Mouse (Mus musculus): ENCODE data around the gene Gm21985. TPM values are rescaled to one million over a fixed set of nuclear protein-coding genes. Genes with fewer than 3 reads are reported as not detected.

The Gm21985 gene
- total RNA-seq (2021), result under 1 TPM in 1 of 2 experiments, not detected in 1; 0.64 TPM

DNA sequence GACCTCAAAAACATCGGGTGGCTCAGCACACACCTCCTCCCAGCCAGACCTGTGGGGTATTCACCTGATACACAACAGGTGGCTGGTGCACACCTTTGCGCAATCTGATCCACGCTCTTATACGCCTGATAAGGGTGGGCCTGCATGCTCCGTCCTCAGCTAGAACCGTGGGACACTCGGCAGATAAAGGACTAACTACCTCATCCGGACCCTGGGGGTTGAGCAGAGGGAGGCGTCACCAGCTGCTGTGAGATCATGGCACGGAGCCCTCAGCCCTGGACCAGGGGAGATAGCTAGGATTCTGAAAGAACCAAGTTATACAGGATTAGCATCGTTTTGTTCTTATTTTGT is at the start of gene Gm21985:
Gene Gm21985 (plus strand): TSS at position 73 of the 351 bp plus-strand sequence.
- DNase-seq, result peak; percentile 68
- intact Hi-C loops (cut with DNase I), result loop anchor here (5.0 kb wide), 1 partner anchor 101 kb away; the partner anchor contains the start of gene Emc4

DNA sequence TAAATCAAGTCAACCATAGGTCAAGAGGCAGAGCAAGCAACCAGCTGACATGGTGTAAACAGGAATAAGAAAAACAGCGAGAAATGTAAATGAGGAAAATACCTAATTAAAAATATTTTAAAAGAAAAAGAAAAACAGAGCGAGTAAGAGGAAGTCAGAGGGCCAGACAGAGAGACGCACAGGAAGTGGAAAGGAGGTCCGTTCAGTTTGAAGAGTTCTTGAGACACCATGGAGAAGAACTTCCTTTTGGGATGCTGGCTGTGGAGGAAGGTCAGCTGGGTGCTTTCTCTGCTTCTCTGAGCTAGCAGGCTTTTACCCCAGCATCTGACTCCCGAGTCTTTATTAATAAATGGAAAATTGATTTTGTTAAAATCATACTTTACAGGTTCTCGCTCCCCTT is 48.5 kb upstream of the Gm21985 start:
- DNase-seq, result no peak
- intact Hi-C loops (cut with DNase I), result no loop called here

DNA sequence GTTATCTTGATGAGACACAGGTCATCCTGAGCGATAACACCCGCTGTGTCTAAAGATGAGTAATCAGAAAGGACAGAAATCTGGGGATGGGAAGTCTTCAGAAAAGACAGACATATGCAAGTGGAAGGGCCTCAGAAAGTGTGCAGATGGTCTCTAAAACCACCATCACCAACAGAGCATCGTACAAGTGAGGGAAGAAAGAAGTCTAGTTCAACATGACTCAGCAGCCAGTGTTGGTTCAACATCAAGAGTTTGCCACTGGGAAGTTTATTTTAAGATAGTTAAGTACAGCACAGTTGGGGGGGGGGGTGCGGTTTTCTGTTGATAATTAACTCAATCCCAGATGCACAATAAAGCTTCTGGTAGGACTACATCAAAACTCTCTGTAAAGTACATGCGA is 45.2 kb upstream of the Gm21985 start:
- intact Hi-C loops (cut with DNase I), result no loop called here
- DNase-seq, result no peak

DNA sequence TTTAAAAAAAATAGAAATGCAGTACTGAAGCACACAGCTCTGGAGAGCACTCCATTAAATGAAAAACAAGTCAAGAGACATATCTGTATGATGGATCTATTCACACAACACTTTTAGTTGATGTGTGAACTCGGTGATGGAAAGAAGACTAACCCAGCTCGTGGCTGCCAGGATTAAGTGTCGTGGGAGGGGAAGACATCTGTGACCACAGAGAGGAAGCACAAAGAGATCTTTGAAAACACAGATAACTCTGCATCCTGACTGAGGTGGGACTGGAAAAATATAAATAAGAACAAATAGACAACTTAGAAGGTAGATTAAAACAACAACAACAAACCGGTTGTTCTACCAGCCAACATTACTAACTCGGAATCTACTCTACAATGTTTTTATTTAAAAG is 43.5 kb upstream of the Gm21985 start:
- intact Hi-C loops (cut with DNase I), result no loop called here
- DNase-seq, result no peak

DNA sequence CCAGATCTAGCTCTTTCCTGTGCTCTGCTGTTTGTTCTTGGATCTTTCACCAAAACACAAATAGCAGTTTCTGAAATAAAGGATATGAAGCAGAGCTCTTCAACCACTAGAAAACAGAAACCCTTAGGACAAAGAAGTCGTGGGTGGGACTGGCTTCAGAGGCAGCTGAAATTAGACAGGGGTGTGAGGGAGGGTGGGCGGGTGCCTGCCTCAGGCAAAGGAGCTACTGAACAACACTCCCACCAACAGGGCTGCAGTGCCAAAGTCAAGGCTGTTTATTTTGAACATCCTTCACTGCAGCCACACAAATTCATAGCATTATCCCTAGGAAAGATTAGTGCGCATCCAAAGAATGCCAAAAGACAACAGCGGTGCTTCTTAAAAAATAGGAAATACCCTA is 41.8 kb upstream of the Gm21985 start:
- no peak for DNase-seq
- intact Hi-C loops (cut with DNase I), result no loop called here

DNA sequence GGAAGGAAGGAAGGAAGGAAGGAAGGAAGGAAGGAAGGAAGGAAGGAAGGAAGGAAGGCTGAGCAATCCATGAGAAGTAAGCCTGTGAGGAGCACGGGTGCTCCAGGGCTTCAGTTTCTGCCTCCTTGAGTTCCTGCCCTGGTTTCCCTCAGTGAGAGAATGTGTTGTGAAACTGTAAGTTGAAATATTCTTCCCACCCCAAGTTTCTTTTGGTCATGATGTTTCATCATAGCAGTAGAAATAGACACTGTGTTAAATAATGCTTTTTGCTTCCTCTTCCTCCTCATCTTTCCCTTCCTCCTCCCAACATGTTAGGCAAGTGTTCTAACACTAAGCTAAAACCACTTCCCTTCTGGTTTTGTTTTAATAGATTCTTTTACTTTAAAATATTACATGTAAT is 33.5 kb upstream of the Gm21985 start:
- intact Hi-C loops (cut with DNase I), result no loop called here

DNA sequence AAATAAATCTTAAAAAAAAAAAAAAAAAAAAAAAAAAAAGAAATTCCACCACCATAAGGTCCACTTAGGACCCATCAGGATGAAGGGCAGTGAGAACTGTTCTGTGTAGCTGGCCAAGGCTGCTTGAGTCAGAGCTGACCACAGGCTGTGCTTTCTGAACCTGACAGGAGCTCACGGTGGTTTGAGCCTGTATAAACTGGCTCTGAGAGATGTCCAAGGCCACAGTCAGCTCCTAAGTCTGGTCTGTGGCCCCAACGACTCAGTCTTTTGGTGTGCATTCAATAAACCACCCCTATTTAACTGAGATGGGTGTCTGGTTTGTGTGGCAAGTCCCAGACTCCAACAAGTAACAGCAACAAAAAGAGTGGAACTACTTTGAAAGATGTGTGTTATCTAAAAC is 29.5 kb upstream of the Gm21985 start:
- DNase-seq, result no peak
- intact Hi-C loops (cut with DNase I), result no loop called here

More for the DNA sequence above, 33.5 kb upstream of the Gm21985 start:
- DNase-seq, result no peak

DNA sequence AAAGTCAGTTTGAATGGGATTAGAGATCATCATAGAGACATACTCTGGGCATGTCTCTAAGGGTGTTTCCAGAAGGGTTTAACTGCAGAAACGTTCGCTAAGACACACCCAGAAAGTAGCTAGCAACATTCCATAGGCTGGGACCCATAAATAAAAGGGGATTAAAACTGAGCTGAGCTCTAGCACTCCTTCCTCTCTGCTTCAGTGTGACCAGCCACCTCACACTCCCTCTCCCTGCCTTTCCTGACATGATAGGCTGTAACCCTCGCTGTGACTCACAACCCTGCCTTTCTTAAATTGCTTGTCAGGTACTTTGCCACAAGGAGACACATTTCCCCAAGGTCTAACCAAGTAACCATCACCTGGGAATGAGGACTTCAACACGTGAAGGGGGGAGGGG is 28.1 kb upstream of the Gm21985 start:
- no peak for DNase-seq
- intact Hi-C loops (cut with DNase I), result no loop called here

DNA sequence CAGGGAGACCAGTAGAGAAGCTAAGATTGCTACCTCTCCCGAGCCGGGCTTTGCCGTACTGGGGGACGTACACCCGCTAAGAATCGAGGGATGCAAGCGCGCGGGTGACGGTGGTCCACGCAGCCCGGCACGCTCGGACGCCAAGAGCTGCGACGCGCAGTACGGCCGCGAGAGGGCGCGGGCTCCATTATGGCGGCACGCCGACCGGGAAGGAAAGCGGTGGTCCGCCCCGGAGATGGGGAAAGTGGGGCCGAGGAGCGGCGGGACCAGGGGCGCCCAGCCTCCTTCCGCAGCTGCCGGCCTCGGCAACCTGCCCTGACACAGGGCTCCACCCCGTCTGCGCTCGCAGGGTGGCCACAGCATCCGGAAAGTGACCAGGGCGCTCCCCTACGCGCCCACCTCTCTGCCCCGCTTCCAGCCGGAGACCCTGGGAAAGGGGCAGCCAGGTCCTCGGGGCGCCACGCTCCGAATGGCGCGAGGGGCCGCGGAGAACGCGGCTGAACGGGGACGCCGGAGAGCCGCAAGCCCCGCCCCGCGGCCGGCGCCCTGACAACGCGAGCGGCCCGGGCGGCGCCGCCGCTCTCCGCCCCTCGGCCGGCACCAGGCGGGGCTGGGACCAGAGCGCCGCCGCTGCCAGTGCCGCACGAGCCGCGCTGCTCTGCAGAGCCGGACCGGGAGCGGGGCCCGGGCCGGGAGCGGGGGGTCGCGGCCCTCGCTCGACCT is 26.7 kb upstream of the Gm21985 start, which contains the start of gene Lpcat4:
Gene Lpcat4 (plus strand): TSS at position 257 of the 723 bp plus-strand sequence.
- intact Hi-C loops (cut with DNase I), result no loop called here
- peak; percentile 94 for DNase-seq

DNA sequence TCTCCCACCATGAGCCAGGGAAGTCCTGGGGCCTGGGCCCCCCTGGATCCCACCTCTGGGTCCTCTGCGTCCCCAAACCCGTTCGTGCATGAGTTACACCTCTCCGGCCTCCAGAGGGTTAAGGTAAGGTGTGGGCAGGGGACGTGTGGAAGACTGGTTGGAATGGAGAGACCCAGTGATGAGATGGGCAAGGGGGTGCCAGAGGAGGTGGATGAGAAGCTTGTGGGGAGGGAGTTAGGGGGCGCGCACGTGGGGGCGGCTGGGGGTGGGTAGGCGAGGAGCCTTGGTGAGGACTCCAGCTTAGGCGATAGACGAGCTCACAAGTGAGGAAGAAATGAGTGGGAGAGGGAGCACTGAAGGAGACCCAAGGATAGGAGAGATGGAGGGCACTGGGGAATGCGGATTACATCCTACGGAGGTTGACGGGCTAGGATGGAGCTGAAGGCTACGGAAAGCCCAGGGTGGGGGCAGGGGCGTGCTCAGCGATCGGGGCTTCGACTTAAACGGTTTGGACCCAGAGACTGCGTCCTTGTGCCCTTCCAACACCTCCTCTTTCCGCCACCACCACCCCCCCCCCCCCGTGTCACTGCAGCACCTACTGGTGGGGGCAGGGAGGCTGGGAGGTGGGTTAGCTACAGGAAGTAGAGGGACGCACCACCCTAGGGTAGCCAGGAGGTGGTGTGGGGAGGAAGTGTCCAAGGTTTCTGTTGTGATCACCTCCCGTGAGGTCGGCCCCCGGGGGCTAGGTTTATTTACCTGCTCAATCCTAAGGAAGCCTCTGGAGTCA is 26.0 kb upstream of the Gm21985 start:
- peak; percentile 47 for DNase-seq
- intact Hi-C loops (cut with DNase I), result no loop called here

DNA sequence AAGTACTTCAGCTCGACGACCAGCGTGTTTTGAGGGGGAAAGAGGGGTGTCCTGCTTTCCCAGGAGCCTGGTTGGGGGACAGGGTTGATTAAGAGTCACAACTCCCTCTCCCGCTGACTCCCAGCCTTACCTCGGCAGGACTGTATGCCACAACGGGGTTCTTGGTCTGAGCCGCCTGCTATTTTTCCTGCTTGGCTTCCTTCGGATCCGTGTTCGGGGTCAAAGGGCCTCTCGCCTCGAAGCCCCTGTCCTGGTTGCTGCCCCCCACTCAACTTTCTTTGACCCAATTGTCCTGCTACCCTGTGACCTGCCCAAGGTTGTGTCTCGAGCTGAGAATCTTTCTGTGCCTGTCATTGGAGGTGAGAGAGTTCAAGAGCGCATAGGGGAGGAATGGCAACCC is 24.3 kb upstream of the Gm21985 start:
- no peak for DNase-seq
- intact Hi-C loops (cut with DNase I), result no loop called here

DNA sequence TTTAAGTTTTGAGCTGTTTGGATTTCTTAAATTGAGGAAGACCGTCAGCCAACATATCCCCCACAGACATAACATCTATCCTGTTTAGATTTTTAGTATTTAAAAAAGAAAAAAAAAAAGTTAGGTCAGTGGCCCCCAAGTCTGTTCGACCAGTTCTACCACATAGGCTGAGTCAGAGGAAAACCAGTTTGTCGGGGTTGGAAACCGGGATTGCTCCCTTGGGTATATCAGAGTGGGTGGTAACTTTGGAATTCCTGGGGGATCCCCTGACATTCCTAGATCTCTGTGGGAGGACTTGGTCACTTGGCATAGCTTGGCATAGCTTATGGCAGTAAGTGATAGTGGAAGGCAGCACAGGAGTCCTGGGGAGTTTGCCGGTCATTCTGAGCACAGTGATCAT is 20.8 kb upstream of the Gm21985 start:
- DNase-seq, result no peak
- intact Hi-C loops (cut with DNase I), result no loop called here

DNA sequence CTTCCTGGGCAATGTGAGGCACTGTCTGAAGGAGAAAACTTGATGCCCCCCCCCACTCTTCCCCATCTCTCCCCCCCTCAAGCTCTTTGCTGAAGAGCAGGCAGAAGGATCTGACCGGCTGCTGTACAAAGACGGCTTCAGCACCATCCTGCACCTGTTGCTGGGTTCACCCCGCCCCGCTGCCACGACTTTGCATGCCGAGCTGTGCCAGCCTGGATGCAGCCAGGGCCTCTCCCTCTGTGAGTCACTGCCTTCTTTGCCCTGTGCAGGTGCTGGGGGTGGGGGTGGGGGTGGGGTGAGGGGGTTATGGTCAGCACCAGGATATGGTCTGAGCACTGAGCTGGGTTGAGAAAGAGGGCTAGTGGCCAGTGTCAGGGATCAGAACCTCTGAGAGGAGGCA is 19.9 kb upstream of the Gm21985 start:
- no peak for DNase-seq
- intact Hi-C loops (cut with DNase I), result no loop called here

DNA sequence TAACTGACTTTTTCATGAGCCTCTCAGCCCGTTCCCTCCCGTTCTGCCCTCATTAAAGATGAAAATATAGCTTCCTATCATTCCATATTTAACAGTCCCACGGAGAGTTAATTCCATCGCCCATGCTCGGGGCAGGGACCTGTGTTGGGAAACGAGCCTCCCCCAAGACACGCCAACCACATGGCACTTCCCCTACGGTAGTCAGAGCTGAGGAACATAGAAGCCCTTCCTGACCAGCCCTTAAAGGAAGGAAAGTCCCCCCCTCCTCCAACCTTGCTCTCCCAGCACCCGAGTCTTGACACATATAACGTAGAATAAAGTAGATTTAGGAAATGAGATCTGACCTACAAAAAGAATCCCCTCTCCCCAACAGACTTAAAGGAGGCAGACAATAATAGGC is 18.8 kb upstream of the Gm21985 start:
- no peak for DNase-seq
- intact Hi-C loops (cut with DNase I), result no loop called here

DNA sequence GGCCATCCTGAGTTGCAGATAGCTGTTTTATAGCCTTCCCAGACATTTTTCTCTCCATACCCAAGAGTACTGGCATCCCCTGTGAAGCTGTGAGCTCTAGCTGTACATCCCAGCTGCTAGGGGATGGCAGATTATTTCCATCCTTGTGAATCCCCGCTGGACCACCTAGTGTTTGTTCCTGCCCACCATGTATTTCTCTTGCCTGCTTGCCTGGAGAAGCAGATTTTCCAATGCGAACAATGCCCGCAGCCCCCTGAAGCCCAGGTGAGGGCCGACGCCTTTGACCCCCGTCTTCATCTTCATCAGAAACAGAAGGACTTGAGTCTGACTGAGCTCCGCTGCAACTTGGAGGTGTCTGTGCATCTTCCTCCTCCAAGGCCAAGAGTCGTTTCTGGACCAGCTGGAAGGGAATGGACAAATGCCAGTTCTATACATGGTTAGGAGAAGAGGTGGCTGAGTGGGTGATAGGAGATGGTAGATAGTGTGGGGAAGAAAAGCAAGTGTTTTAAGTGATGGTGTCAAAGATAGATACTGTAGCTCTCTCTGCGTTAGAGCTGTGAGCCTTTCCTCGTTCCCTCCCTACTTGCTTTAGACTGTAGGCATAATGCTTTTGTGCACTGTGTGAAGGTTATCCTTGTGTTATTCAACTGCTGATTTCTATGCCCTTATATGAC is 16.2 kb upstream of the Gm21985 start:
- intact Hi-C loops (cut with DNase I), result no loop called here
- DNase-seq, result no peak

DNA sequence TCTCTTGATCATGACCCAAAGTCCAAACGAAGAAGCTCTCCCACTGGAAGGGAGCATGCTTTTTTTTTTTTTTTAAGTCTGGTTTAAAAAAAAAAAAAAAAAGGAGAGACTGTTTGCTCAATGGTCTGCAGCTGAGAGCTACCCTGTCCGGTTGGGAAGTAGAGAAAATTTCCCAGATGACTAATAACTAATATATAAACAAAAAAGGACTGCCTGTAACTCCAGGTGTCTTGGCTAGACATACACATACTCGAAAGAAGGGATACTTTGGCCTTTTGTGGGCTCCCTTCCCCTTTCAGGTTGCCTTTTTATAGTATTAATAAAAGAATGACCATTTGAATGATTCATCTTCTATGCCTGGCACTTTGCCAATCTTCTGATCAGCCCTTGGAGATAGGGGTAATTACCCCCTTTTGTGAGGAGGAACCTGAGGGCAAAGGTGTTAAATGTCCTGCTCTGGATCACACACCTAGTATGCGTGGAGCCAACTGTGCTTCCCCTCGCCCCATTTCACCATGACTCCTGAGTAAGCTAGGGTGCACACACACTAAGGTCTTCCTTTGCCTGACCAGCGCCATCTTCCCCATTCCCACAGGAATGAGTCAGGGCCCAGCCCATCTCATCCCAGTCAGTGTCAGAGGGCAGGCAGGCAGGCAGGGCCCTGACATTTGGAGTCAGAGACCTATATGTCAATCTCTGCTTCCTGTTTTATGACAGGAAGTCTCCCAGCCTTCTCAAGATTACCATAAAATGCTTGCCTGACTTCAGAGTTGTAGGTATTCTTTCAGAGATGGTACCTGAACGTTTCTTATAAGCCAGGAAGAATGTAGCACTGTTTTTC is 11.2 kb upstream of the Gm21985 start:
- no peak for DNase-seq
- intact Hi-C loops (cut with DNase I), result no loop called here

DNA sequence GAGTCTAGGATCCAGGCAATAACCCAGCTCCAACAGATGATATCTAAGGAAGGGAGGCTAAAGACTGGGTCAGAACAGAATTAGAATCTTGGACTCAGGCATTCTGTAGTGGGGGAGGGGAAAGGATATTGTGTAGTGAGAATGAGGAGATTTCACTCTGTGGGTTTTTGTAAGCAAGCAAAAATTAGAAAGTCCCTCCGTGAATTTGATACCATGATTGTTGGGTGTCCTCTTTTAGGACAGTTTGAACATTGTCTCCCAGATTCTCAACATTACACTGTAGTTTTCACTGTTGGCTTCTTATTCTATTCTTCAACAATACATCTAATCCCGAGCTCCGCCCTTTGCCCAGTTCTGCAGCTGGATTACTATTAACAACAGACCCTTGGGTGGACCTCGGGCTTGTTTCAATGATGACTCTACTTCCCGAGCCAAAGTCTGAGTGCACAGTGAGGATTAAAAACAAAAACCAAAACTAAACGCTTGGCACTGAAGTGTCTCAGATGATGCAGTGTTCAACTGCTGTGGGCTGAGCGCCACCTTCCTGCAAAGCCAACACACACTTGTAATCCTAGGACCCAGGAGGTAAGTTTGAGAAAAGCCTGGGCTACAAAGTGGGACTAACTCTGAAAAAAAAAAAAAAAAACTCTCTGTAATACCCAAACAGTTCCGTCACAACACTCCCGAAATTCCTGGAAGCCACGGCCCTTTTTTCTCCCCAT is 6.7 kb upstream of the Gm21985 start, which contains the start of gene Nutm1:
Gene Nutm1 (minus strand): TSS at position 51 of the 722 bp plus-strand sequence.
- intact Hi-C loops (cut with DNase I), result no loop called here
- DNase-seq, result no peak

DNA sequence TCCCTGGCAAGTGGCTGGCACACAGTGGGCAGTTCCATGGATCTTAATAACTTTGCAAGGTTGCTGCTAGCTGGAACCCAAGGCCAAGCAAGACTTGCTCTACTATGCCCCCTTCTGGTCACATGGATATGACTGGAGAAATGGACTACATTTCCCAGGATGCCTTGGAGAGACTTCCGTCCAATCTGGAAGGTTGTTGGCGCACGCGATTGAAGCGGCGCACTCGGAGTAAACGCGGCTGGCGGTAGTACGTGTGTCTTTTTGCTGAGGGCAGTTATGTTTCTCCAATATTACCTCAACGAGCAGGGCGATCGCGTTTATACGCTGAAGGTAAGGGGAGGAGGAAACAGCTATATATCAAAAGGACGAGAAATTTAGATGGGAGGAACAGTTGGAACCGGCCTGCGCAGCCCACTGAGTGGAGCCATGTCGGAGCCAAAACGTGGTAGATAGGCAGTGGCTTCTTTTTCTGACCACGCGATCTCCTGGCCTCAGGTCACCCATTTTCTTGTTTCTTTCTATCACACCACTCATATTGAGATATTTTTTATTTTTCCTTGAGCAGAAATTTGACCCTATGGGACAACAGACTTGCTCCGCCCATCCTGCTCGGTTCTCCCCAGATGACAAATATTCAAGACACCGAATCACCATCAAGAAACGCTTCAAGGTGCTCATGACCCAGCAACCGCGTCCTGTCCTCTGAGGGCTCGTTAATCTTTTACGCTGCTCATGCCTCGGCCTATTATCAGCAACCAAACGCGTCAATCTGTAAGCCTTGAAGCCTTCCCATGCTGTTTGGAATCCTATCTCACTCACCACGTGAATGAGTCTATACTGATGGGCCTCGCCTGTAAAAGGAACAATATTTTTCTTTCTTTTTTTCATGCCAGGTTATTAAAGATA is 4.1 kb upstream of the Gm21985 start, which contains the start of gene Nop10:
Gene Nop10 (plus strand): TSS at position 179 of the 906 bp plus-strand sequence.
- intact Hi-C loops (cut with DNase I), result no loop called here
- DNase-seq, result peak; percentile 83

DNA sequence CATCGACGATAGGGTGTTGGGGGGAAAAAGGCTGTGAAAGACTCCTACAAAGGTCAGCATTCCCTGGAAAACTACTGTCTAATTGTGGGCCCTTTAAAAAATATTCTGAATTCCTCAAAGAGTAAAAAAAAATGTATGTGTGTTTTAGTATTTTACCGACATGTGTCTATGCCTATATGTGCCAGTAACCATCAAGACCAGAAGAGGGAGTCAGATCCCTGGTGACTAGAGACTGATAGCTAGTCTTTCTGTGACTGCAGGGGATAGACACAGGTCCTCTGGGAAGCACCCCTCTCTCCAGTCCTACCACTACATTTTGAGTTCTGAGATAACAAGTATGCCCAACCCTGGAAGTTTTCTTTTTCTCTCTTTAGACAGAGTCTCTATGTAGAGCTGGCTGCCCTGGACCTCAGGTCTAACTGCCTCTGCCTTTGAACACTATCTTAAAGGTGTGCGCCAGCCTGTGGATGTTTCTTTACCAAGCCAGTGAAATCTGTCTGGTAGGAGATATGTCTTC is 3.3 kb upstream of the Gm21985 start:
- intact Hi-C loops (cut with DNase I), result no loop called here
- DNase-seq, result no peak

All from left cerebral cortex, postnatal 4 days (tissue).